Mouse (Mus musculus) kidney, adult 18-20 months (tissue): ENCODE measurements at regions not wholly inside any gene's neighbourhood (a gene's known extent, or its start where the extent isn't known, plus 50 kb on each side); places are given as distances from the start of the nearest gene placed in this dataset.
A peak's percentile ranks its signal among the peaks of the same experiment; 100 is the strongest.

Experiments used
- DNase-seq: peaks from one replicate; pipeline ENCODE4 v3.0.0; 2021

- DNase-seq, result no peak
These were observed 190.2 kb upstream of the Sdk2 start for GRCm38 (mm10) chr11:114257061-114257460.

GRCm38 (mm10) chr11:114254344-114254743 is 187.5 kb upstream of the Sdk2 start:
- no peak for DNase-seq

- DNase-seq, result no peak
These were observed 184.8 kb upstream of the Sdk2 start for GRCm38 (mm10) chr11:114251614-114252013.

GRCm38 (mm10) chr11:114249215-114249614 is 182.4 kb upstream of the Sdk2 start:
- DNase-seq, result no peak

GRCm38 (mm10) chr11:114248261-114248898 is 181.5 kb upstream of the Sdk2 start:
- DNase-seq, result no peak

- DNase-seq, result no peak
These were observed 172.5 kb upstream of the Sdk2 start for GRCm38 (mm10) chr11:114239311-114239803.

GRCm38 (mm10) chr11:114238801-114239200 is 172.0 kb upstream of the Sdk2 start:
- no peak for DNase-seq

- no peak for DNase-seq
These were observed 171.5 kb upstream of the Sdk2 start for GRCm38 (mm10) chr11:114238316-114238715.

GRCm38 (mm10) chr11:114234542-114234910 is 167.7 kb upstream of the Sdk2 start:
- no peak for DNase-seq

GRCm38 (mm10) chr11:114233636-114234541 is 167.0 kb upstream of the Sdk2 start:
- DNase-seq, result no peak

GRCm38 (mm10) chr11:114231841-114232240 is 165.0 kb upstream of the Sdk2 start:
- no peak for DNase-seq

GRCm38 (mm10) chr11:114229763-114230162 is 162.9 kb upstream of the Sdk2 start:
- DNase-seq, result no peak

- DNase-seq, result no peak
These were observed 162.3 kb upstream of the Sdk2 start for GRCm38 (mm10) chr11:114229196-114229595.

- no peak for DNase-seq
These were observed 159.7 kb upstream of the Sdk2 start for GRCm38 (mm10) chr11:114226553-114226952.

GRCm38 (mm10) chr11:114224706-114225105 is 157.9 kb upstream of the Sdk2 start:
- no peak for DNase-seq

GRCm38 (mm10) chr11:114223061-114223460 is 156.2 kb upstream of the Sdk2 start:
- no peak for DNase-seq

GRCm38 (mm10) chr11:114220466-114220865 is 153.6 kb upstream of the Sdk2 start:
- no peak for DNase-seq

GRCm38 (mm10) chr11:114218732-114219506 is 152.1 kb upstream of the Sdk2 start:
- no peak for DNase-seq

- no peak for DNase-seq
These were observed 150.5 kb upstream of the Sdk2 start for GRCm38 (mm10) chr11:114217245-114217757.

GRCm38 (mm10) chr11:114216493-114216892 is 149.6 kb upstream of the Sdk2 start:
- no peak for DNase-seq

- DNase-seq, result no peak
These were observed 148.4 kb upstream of the Sdk2 start for GRCm38 (mm10) chr11:114215256-114215655.

- no peak for DNase-seq
These were observed 145.3 kb upstream of the Sdk2 start for GRCm38 (mm10) chr11:114212136-114212535.

GRCm38 (mm10) chr11:114205192-114205591 is 138.3 kb upstream of the Sdk2 start:
- peak; percentile 42 for DNase-seq
